Mouse (Mus musculus) ES-Bruce4 (cell line): ENCODE measurements around the gene Rcc1. TPM values are rescaled to one million over a fixed set of nuclear protein-coding genes. Genes with fewer than 3 reads are reported as not detected.

Source experiments
- H3K27ac ChIP-seq: 2 replicates; pipeline ENCODE4 v1.5.1; 2012; ENCODE audit warnings: low read length, inconsistent platforms; ENCODE audit not compliant: insufficient read depth
- H3K27me3 ChIP-seq: 2 replicates; pipeline ENCODE4 v1.6.1; 2012; ENCODE audit warnings: mild to moderate bottlenecking, low read length, inconsistent platforms; ENCODE audit not compliant: control insufficient read depth, poor library complexity, insufficient read depth, severe bottlenecking
- H3K36me3 ChIP-seq: 2 replicates; pipeline ENCODE4 v1.6.1; 2012; ENCODE audit warnings: inconsistent platforms, mild to moderate bottlenecking, low read length, moderate library complexity; ENCODE audit not compliant: control insufficient read depth, poor library complexity, insufficient read depth, severe bottlenecking
- H3K4me1 ChIP-seq: one replicate; pipeline ENCODE4 v1.8.1; 2011; ENCODE audit warnings: low read length; ENCODE audit not compliant: control insufficient read depth, insufficient read depth
- H3K4me3 ChIP-seq: 2 replicates; pipeline ENCODE4 v1.5.1; 2011; ENCODE audit warnings: low read depth, mild to moderate bottlenecking, low read length
- H3K9ac ChIP-seq: 2 replicates; pipeline ENCODE4 v1.6.1; 2012; ENCODE audit warnings: low read depth, mild to moderate bottlenecking, inconsistent platforms; ENCODE audit not compliant: poor library complexity, severe bottlenecking
- H3K9me3 ChIP-seq: replicated peaks from 2 replicates; pipeline ENCODE4 v1.6.1; 2012; ENCODE audit warnings: mild to moderate bottlenecking, low read length, inconsistent platforms; ENCODE audit not compliant: control insufficient read depth, poor library complexity, insufficient read depth, severe bottlenecking
- CTCF ChIP-seq: IDR thresholded peaks from one replicate; pipeline ENCODE4 v1.8.1; 2011; ENCODE audit warnings: low read depth, low read length
- EP300 ChIP-seq: IDR thresholded peaks from 2 replicates; pipeline ENCODE4 v1.6.1; 2011; ENCODE audit warnings: low read depth, low read length; ENCODE audit not compliant: insufficient read depth
- POLR2A ChIP-seq: IDR thresholded peaks from one replicate; pipeline ENCODE4 v1.8.1; 2011; ENCODE audit warnings: low read length; ENCODE audit not compliant: insufficient read depth
- polyA plus RNA-seq: library from polyadenylated mRNA; stranded (reverse); fragments of >200 nt; gene quantifications from 2 replicates; pipeline ENCODE4 v1.2.4, GENCODE M21; 2011; ENCODE audit warnings: low read depth; ENCODE audit not compliant: missing spikeins, insufficient read depth, insufficient read length

The Rcc1 gene
- polyA plus RNA-seq, 1 experiment, result 78.8 TPM

DNA sequence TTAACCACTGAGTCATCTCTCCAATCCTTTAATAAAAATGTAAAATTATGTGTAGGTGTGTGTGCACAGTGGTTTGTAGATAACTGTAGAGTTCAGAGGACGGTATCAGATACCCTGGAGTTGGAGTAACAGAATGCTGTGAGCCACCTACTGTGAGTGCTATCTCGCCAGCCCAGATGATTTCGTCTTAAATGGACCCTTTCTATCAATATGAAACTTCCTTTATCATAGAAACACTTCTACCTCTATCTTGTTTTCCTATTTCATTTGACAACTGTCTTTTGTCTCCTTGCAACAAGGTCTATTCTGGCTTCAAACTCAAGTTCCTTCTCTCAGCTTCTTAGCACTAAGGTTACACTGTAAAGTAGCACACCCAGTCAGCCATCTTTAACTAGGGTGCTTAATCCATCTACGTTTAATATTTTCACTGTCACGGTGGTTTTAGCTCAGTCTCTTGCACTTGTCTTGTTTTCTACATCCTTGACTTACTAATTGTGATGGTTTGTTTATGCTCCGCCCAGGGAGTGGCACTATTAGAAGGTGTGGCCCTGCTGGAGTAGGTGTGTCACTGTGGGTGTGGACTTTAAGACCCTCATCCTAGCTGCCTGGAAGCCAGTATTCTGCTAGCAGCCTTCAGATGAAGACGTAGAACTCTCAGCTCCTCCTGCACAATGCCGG lies 37.8 kb upstream of the Rcc1 start:
- no peaks in the 10 kb centered on the region for H3K27me3 ChIP-seq
- H3K9ac ChIP-seq, result no peak overlapping the region
- no peaks in the 10 kb centered on the region for H3K36me3 ChIP-seq
- no peak overlapping the region for H3K4me3 ChIP-seq
- no peaks in the 10 kb centered on the region for H3K9me3 ChIP-seq
- no peaks in the 10 kb centered on the region for H3K4me1 ChIP-seq
- TF ChIP-seq CTCF (no peak), POLR2A (no peak), EP300 (no peak)
- H3K27ac ChIP-seq, result no peak overlapping the region

DNA sequence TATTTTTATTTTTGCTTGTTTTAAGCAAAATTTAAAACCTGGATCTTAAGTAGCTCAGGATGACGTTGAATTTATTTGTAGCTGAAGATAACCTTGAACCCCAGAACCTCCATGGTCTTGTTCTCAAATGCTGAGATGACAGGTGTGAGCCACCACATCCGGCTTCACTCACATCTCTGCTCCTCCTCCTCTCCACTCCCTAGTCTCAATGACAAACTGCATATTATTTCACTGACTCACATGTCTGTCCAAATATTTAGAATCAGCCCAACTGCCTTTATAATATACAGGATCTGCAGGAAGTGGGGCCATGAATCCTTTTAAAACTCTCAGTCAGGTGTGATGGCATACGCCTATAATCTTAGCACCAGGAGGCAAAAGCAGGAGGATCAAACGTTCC lies 35.9 kb upstream of the Rcc1 start:
- Histone ChIP-seq H3K36me3 (no peaks in the 10 kb centered on the region), H3K9me3 (no peaks in the 10 kb centered on the region), H3K9ac (no peak overlapping the region), H3K27me3 (no peaks in the 10 kb centered on the region), H3K4me1 (no peaks in the 10 kb centered on the region), H3K4me3 (no peak overlapping the region), H3K27ac (no peak overlapping the region)
- TF ChIP-seq EP300, result no peak

DNA sequence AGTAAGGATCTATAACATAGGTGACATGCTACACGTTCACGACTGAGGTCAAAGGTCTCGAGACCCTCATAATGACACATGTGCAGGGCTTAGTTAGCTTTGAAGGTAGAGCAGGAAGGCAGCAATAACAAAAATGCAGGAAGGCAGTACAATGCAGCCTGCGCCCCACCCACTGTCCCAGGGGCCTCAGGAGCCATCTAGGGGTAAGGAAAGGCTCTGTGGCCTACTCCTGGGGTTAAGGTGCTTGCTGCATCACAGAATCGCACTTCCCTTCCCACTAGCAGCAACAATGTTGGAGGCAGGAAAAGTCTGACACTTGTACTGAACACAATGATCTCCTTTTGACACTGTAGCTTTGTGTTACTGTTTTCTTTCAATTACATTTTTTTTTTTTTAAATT lies 34.2 kb upstream of the Rcc1 start:
- Histone ChIP-seq H3K9me3 (no peaks in the 10 kb centered on the region), H3K27me3 (no peaks in the 10 kb centered on the region), H3K4me3 (no peak overlapping the region), H3K9ac (no peak overlapping the region), H3K4me1 (no peaks in the 10 kb centered on the region), H3K36me3 (no peaks in the 10 kb centered on the region), H3K27ac (no peak overlapping the region)
- TF ChIP-seq POLR2A (no peak), CTCF (no peak), EP300 (no peak)

DNA sequence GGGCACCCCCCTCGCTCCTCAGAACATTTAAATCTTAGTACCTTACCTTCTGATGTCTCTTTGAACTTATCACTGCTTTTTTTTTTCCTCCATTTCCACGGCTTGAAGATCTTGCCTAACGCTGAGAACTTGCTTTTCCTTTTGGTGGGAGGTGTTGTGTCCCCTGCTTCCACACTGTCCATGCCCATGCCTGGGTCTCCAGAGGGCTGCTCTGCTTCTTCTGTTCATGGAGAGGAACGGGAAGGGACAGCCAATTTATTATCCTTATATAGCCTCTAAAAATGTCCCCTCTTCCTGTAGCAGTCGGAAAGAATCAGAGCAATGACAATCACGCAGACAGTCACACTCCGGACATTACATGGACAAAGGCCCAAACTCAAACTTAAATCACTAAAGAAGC lies 33.4 kb upstream of the Rcc1 start:
- no peak overlapping the region for H3K27ac ChIP-seq
- H3K4me3 ChIP-seq, result no peak overlapping the region
- H3K9ac ChIP-seq, result no peak overlapping the region
- no peaks in the 10 kb centered on the region for H3K4me1 ChIP-seq
- TF ChIP-seq POLR2A (no peak), EP300 (no peak), CTCF (no peak)
- no peaks in the 10 kb centered on the region for H3K27me3 ChIP-seq
- no peaks in the 10 kb centered on the region for H3K9me3 ChIP-seq
- no peaks in the 10 kb centered on the region for H3K36me3 ChIP-seq

DNA sequence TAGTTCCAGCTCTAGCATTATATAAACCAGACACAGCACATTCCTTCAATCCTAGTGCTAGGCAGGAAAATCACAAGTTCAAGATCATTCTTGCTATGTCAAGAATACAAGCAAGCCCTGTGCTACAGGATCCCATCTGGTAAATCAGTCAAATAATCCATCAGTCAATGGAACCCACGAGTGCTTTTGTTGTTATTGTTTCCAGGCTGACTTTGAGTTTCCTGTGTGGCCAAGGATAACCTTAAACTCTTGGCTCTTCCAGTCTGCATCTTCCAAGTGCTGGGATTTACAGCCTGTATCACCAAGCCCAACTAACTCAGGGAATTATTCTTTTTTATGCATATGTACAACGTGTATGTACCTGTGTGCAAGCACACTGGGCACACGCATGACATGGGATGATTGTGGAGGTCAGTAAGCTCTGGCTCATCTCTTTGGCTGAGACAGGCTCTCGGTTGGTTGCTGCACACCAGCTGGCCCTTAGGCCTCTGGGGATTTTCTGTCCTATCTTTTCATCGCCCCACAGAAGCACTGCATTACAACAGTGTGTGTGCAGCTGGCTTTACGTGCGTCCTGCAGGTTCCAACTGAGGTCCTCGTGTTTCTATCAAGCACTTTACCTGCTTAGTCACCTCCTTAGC lies 32.5 kb upstream of the Rcc1 start:
- H3K9me3 ChIP-seq, result no peaks in the 10 kb centered on the region
- H3K4me1 ChIP-seq, result no peaks in the 10 kb centered on the region
- H3K27ac ChIP-seq, result no peak overlapping the region
- H3K4me3 ChIP-seq, result no peak overlapping the region
- H3K9ac ChIP-seq, result no peak overlapping the region
- TF ChIP-seq EP300, result no peak
- no peak for TF ChIP-seq POLR2A
- no peak for TF ChIP-seq CTCF
- no peaks in the 10 kb centered on the region for H3K36me3 ChIP-seq
- H3K27me3 ChIP-seq, result no peaks in the 10 kb centered on the region

DNA sequence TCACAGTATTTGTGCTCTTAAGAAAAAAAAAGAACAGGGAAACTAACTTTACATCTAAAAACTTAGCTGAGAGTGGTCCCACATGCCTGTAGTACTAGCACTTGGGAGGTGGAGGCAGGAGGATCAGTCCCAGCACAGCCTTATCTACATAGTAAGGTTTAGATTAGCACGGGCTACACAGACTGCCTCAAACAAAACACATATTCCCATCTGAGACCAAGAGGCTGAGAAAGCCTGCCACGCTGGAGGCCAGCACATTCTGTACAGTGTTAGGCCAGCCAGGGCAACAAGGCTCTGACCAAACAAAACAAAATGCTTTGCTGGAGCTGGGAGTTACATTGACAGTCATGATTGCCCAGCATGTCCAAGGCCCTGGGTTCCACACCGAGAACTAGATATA lies 30.1 kb upstream of the Rcc1 start:
- no peak overlapping the region for H3K27ac ChIP-seq
- no peaks in the 10 kb centered on the region for H3K27me3 ChIP-seq
- H3K9ac ChIP-seq, result no peak overlapping the region
- H3K36me3 ChIP-seq, result no peaks in the 10 kb centered on the region
- H3K4me1 ChIP-seq, result no peaks in the 10 kb centered on the region
- no peak overlapping the region for H3K4me3 ChIP-seq
- no peaks in the 10 kb centered on the region for H3K9me3 ChIP-seq
- TF ChIP-seq EP300 (no peak), CTCF (no peak), POLR2A (no peak)
